Mouse (Mus musculus) heart, embryonic 14.5 days (tissue): Measurements from ENCODE around the gene Mast4. TPM values are rescaled to one million over a fixed set of nuclear protein-coding genes. Genes with fewer than 3 reads are reported as not detected.

Experiments used
- ATAC-seq: fragments of 200-750 bp; cut with Nextera tagmentation; 2 replicates; pipeline ENCODE4 v1.8.0; 2017; ENCODE audit warnings: low read depth, moderate TSS enrichment; ENCODE audit not compliant: insufficient number of reproducible peaks, insufficient read depth, low FRiP score
- H3K27ac ChIP-seq, 2 experiments: fragments of 200-500 bp in 1 of 2; fragments of 300-500 bp in 1 of 2; sonication (generic) in 1 of 2; replicated peaks in 1 of 2; 2 replicates each; pipeline ENCODE4 v1.5.1; 2012 to 2014; ENCODE audit warnings: low read depth in 2 of 2, low read length in 2 of 2, control low read depth in 1 of 2, mild to moderate bottlenecking in 1 of 2, mixed read lengths in 1 of 2; ENCODE audit not compliant: control insufficient read depth in 1 of 2, insufficient read depth in 1 of 2
- H3K27me3 ChIP-seq: fragments of 300-500 bp; sonication (generic); 2 replicates; pipeline ENCODE4 v1.6.1; 2014; ENCODE audit warnings: mild to moderate bottlenecking, low read length, control low read depth; ENCODE audit not compliant: control insufficient read depth, insufficient read depth
- H3K36me3 ChIP-seq: fragments of 300-500 bp; sonication (generic); 2 replicates; pipeline ENCODE4 v1.6.1; 2014; ENCODE audit warnings: mild to moderate bottlenecking, control low read depth, low read length, mixed read lengths; ENCODE audit not compliant: control insufficient read depth, insufficient read depth
- H3K4me1 ChIP-seq, 2 experiments: fragments of 200-500 bp in 1 of 2; fragments of 300-500 bp in 1 of 2; sonication (generic) in 1 of 2; 2 replicates each; pipeline ENCODE4 v1.6.1; 2012 to 2014; ENCODE audit warnings: low read length in 2 of 2, control low read depth in 1 of 2, mixed read lengths in 1 of 2; ENCODE audit not compliant: control insufficient read depth in 2 of 2, insufficient read depth in 2 of 2
- H3K4me2 ChIP-seq: fragments of 300-500 bp; sonication (generic); 2 replicates; pipeline ENCODE4 v1.6.1; 2014; ENCODE audit warnings: mild to moderate bottlenecking, low read length
- H3K4me3 ChIP-seq, 2 experiments: fragments of 200-500 bp in 1 of 2; fragments of 300-500 bp in 1 of 2; sonication (generic) in 1 of 2; 2 replicates each; pipeline ENCODE4 v1.5.1; 2012 to 2014; ENCODE audit warnings: low read length in 2 of 2, mild to moderate bottlenecking in 2 of 2, control low read depth in 1 of 2, low read depth in 1 of 2, moderate library complexity in 1 of 2; ENCODE audit not compliant: control insufficient read depth in 1 of 2, insufficient read depth in 1 of 2
- H3K9ac ChIP-seq: fragments of 300-500 bp; sonication (generic); 2 replicates; pipeline ENCODE4 v1.6.1; 2014; ENCODE audit warnings: mild to moderate bottlenecking, low read length
- H3K9me3 ChIP-seq: fragments of 300-500 bp; sonication (generic); 2 replicates; pipeline ENCODE4 v1.6.1; 2016; ENCODE audit warnings: low read length, control low read depth; ENCODE audit not compliant: control insufficient read depth
- WGBS: fragments of 180-500 bp; shearing (Covaris S2); extraction: QIAGEN DNeasy Blood & Tissue Kit; methylation state at CpG from one replicate; pipeline ENCODE4 v1.1.7; 2014; 5-methylcytosine and 5-hydroxymethylcytosine counted together
- polyA plus RNA-seq: library from polyadenylated mRNA; unstranded; fragments of >200 nt; fragmentation: Nextera tagmentation; extraction: Ambion mirVana; gene quantifications from 2 replicates; pipeline ENCODE4 v1.2.1, GENCODE M21; 2014

The Mast4 gene
- polyA plus RNA-seq, 1 experiment from 2014 or later, result 54.1 TPM

DNA sequence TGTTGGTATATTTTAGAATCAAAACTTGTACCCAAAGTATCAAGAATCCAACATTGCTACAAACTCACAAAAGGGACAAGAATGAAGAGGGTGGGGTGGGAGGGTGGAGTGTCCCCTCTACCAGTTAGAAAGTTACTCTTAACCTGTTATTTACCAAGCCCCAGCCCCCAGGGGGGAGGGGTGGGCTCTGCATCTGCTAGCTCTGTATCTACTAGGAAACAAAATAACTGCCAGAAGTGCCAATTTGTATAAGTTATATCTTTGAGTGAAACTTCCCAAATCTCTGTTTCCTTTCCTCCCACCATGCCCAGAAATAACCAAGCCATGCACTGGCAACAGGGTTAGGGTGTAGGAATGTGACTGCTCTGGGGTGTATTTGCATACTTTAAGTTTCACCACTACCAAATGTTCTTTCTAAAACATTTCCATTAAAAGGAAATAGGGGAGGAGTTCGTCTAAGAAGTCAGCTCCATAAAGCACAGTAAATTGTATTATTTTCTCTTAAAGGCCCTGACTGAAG lies 130.9 kb downstream of the Mast4 start:
- Histone ChIP-seq H3K9ac (no peak overlapping the region), H3K9me3 (no peaks in the 10 kb centered on the region), H3K4me3 (no peak overlapping the region), H3K36me3 (no peaks in the 10 kb centered on the region), H3K4me1 (no peaks in the 10 kb centered on the region), H3K27me3 (no peaks in the 10 kb centered on the region), H3K27ac (no peak overlapping the region), H3K4me2 (no peak overlapping the region)
- 54% methylated on average over 1 of the region's 1 CpGs for WGBS
- no peak for ATAC-seq

DNA sequence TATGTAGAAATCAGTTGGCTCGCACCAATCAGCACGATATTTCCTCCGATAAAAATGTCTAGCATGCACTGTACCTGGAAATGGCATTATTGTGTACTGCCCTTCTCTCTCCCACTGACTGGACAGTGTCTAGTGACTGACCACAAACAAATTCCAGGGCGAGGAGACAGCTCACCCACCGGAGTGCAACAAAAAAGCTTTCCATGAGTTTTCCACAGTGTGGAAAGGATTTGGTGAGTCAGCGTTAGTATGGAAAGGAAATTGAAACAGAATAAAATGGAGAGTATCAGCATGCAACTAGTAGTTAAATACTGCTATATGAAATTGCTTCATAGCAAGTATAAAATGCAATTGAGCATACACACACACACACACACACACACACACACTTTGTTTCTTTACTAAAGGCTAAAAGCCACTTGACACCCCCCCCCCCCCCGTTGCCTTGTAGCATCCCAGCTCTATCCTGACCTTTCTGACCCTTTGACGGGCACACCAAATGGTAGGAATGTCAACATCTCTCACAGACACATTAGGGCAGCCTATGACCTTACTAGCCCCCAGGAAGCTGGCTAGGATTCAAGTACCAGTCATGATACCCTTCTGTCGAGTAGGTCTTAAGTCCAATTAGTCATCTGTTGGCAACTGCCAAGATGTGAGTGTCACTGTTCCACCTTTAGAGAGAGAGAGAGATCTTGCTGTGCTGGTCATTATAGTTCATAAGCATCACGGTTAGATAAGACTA lies 133.1 kb downstream of the Mast4 start:
- ATAC-seq, result no peak
- H3K36me3 ChIP-seq, result no peaks in the 10 kb centered on the region

DNA sequence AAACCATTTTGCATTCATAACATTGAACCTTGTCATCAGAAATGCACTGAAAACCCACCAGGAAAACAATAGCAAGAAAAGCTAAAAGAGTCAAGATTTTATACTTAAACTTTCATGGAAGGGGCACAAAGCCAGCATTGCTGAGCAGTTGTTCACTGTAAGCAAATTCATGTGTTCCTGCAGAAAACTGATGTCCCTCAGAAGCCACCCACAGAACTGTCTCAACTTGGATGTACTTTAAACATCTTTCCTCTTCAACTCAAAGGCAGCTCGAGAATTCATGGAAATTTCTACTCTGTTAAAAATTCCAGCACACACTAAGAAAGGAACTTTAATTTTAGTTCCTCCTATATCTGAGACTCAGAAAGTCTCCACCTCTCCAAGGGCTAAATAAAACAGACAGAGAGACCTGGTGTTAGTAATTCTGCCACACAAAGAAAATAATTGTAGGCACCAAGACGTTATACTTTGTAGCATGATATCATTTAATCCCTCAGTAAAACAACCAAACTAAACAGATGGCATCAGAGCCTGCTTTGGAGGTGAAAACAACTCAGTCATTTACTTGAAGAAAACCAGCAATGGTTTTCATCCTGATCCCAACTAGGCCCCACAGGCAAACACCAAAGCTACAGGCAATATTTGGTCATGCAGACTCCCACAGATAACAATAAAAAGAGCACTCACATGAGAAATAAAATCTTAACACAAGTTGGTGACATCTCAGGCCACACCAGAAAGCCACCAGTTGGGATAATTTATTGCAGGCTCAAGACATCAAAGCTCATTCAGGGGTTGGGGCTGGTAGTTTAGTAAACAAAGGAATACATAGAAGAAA lies 134.3 kb downstream of the Mast4 start:
- H3K9me3 ChIP-seq, result no peaks in the 10 kb centered on the region
- H3K27me3 ChIP-seq, result no peaks in the 10 kb centered on the region
- H3K4me3 ChIP-seq, result no peak overlapping the region
- H3K4me2 ChIP-seq, result no peak overlapping the region
- H3K9ac ChIP-seq, result no peak overlapping the region
- 42% methylated on average over 2 of the region's 2 CpGs for WGBS
- H3K27ac ChIP-seq, result no peak overlapping the region
- H3K4me1 ChIP-seq, result no peaks in the 10 kb centered on the region
- no peak for ATAC-seq
- no peaks in the 10 kb centered on the region for H3K36me3 ChIP-seq

More for the DNA sequence above, 133.1 kb downstream of the Mast4 start:
- no peaks in the 10 kb centered on the region for H3K4me1 ChIP-seq
- no peaks in the 10 kb centered on the region for H3K27me3 ChIP-seq
- no peak overlapping the region for H3K4me3 ChIP-seq
- 63% methylated on average over 10 of the region's 10 CpGs for WGBS
- H3K27ac ChIP-seq, result no peak overlapping the region
- H3K9me3 ChIP-seq, result no peaks in the 10 kb centered on the region
- H3K9ac ChIP-seq, result no peak overlapping the region
- H3K4me2 ChIP-seq, result no peak overlapping the region

DNA sequence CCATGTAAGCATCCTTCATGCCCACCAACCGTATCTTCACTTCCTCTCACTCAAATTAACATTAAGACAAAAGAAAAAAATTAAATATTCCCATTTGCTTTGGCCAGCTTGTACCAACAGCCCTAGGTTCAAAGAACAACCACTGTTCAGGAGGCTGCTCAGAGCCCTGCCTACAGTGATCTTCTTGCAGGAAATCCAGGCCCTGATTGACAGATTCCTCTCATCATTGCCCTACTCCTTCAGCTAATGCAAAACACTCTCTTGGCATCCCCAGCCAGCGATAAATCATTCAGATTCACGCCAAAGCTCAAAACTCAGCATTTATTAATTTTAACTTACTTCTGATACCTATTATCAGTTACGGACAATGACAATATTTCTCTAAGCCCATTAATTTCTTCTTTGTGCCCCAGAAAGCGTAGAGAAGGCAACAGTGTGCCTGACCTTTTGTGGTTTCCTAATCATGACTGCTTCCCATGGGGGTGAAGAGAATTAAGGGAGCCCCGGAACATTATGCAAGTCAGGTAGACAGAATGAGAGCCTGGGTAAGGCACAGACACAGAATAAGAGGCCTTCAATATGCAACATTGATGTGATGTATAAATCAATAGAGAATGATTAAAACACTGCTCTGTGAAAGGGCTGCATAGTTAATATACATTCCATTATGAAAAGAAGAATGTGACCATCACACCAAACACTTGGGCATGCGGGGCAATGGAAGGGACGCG lies 135.9 kb downstream of the Mast4 start:
- H3K27me3 ChIP-seq, result no peaks in the 10 kb centered on the region
- no peak overlapping the region for H3K4me3 ChIP-seq
- no peak overlapping the region for H3K27ac ChIP-seq
- 87% methylated on average over 9 of the region's 9 CpGs for WGBS
- H3K36me3 ChIP-seq, result no peaks in the 10 kb centered on the region
- H3K4me2 ChIP-seq, result no peak overlapping the region
- no peak overlapping the region for H3K9ac ChIP-seq
- no peaks in the 10 kb centered on the region for H3K4me1 ChIP-seq
- H3K9me3 ChIP-seq, result no peaks in the 10 kb centered on the region
- ATAC-seq, result no peak

DNA sequence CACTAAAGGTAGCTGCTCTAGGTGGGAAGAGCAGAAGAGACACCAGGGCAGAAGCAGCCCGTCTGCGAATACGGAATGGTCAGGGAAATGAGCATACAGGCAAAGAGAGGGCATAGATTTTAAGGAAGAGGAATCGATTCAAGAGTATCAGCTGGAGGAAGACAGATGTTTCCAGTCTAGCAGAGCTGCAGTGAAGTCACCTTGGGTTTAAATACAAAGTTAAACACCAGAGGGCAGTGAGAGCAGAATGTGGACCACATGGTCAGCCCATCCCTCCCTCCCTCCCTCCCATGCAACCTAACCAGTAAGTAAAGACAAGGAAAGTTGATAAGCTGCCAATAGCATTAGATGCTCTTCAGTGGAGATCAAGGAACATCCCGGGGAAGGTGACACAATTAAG lies 138.0 kb downstream of the Mast4 start:
- Histone ChIP-seq H3K27me3 (no peaks in the 10 kb centered on the region), H3K9ac (no peak overlapping the region), H3K4me2 (no peak overlapping the region), H3K36me3 (no peaks in the 10 kb centered on the region), H3K27ac (no peak overlapping the region), H3K4me1 (no peaks in the 10 kb centered on the region), H3K4me3 (no peak overlapping the region), H3K9me3 (no peaks in the 10 kb centered on the region)
- WGBS, result 58% methylated on average over 5 of the region's 5 CpGs
- no peak for ATAC-seq

DNA sequence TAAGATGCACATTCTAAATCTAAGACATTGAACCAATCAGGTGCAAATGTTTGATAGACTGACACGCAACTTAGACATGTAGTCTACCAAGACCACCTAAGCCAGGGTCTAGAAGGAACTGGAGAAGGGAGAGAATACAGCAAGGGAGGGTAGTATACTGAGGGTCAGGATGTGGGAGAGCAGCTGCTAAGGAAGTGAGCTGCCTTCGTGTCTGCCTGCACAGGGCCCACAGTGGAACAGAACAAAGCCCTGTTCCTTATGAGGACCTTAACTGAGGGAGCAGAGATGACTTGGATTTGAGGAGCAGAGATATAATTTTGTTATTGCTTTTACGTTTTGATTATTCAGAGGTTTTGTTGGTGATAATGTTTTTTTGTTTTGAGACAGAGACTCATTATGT lies 138.4 kb downstream of the Mast4 start:
- Histone ChIP-seq H3K4me3 (no peak overlapping the region), H3K27me3 (no peaks in the 10 kb centered on the region), H3K4me2 (no peak overlapping the region), H3K27ac (no peak overlapping the region), H3K36me3 (no peaks in the 10 kb centered on the region), H3K9me3 (no peaks in the 10 kb centered on the region), H3K4me1 (no peaks in the 10 kb centered on the region), H3K9ac (no peak overlapping the region)
- 63% methylated on average over 3 of the region's 3 CpGs for WGBS
- ATAC-seq, result no peak

DNA sequence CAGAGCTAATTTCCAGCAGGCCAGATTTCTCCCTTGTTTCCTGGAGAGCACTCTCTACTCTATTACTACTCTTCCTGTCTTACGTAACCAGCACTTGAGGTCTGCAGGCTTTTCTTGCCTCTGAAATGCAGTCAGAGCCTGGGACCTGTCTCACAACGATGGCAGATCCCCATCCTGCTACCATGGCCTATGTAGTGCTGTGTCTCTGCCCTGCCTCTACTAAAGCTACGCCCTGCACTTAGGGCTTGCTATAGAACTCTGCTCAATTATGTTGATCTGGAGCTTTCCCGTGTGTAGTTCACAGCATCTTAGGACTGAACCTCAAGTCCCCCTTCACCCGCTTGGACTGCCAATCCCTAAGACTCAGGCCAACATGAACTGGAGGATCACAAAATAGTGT lies 150.7 kb downstream of the Mast4 start:
- Histone ChIP-seq H3K27me3 (no peaks in the 10 kb centered on the region), H3K4me3 (no peak overlapping the region), H3K9ac (no peak overlapping the region), H3K4me2 (no peak overlapping the region), H3K9me3 (no peaks in the 10 kb centered on the region), H3K36me3 (no peaks in the 10 kb centered on the region), H3K4me1 (peaks cover 0 to 3% of the 10 kb centered on the region in 2 experiments; a peak in 1 of 4 replicates), H3K27ac (no peak overlapping the region)
- ATAC-seq, result no peak
- WGBS, result 71% methylated on average over 5 of the region's 5 CpGs
